Mouse (Mus musculus) CH12.LX (cell line): Measurements from ENCODE around the gene Creld2. TPM values are rescaled to one million over a fixed set of nuclear protein-coding genes. Genes with fewer than 3 reads are reported as not detected.

ENCODE experiments used
- DNase-seq: peaks from one replicate; pipeline ENCODE4 v3.0.0-alpha.2; 2013; ENCODE audit errors: extremely low read depth
- H3K27ac ChIP-seq: 2 replicates; pipeline ENCODE4 v1.5.1; 2012; ENCODE audit warnings: low read depth, mild to moderate bottlenecking, control low read depth, moderate library complexity; ENCODE audit not compliant: insufficient read depth
- H3K27me3 ChIP-seq: replicated peaks from 2 replicates; pipeline ENCODE3; 2012; ENCODE audit warnings: inconsistent platforms
- H3K36me3 ChIP-seq, 2 experiments: replicated peaks in 1 of 2; 2 replicates each; pipeline versions ENCODE3 to v1.6.1; 2012; ENCODE audit warnings: inconsistent platforms in 1 of 2, low read length in 1 of 2, mild to moderate bottlenecking in 1 of 2, mixed read lengths in 1 of 2, moderate library complexity in 1 of 2; ENCODE audit not compliant: control insufficient read depth in 1 of 2, insufficient read depth in 1 of 2
- H3K4me1 ChIP-seq, 2 experiments: 2 replicates each; pipeline ENCODE4 v1.6.1; 2012; ENCODE audit warnings: inconsistent platforms in 1 of 2, moderate library complexity in 1 of 2; ENCODE audit not compliant: insufficient read depth in 2 of 2, control insufficient read depth in 1 of 2
- H3K4me2 ChIP-seq: 2 replicates; pipeline ENCODE4 v1.6.1; 2012; ENCODE audit warnings: low read depth, mild to moderate bottlenecking, control low read depth; ENCODE audit not compliant: poor library complexity, insufficient read depth, severe bottlenecking
- H3K4me3 ChIP-seq, 3 experiments: fragments of 150-350 bp in 1 of 3; sonication (generic) in 1 of 3; replicated peaks in 1 of 3; 2 replicates each; pipeline versions ENCODE3 to v1.5.1; 2011 to 2012; ENCODE audit warnings: low read depth in 2 of 3, low read length in 2 of 3, mild to moderate bottlenecking in 2 of 3, moderate library complexity in 2 of 3, control low read depth in 1 of 3, improper control_type of control experiment in 1 of 3, inconsistent platforms in 1 of 3, mixed read lengths in 1 of 3; ENCODE audit not compliant: poor library complexity in 1 of 3
- H3K79me2 ChIP-seq: replicated peaks from 2 replicates; pipeline ENCODE4 v1.6.1; 2012; ENCODE audit warnings: mild to moderate bottlenecking, moderate library complexity; ENCODE audit not compliant: control insufficient read depth, poor library complexity, insufficient read depth, severe bottlenecking; ENCODE audit errors: extremely low read depth
- H3K9ac ChIP-seq: 2 replicates; pipeline ENCODE4 v1.6.1; 2012; ENCODE audit warnings: low read depth, mild to moderate bottlenecking, control low read depth, moderate library complexity; ENCODE audit not compliant: insufficient read depth
- H3K9me3 ChIP-seq: replicated peaks from 2 replicates; pipeline ENCODE3; 2012; ENCODE audit warnings: low read length, inconsistent platforms, mixed read lengths
- BHLHE40 ChIP-seq: IDR thresholded peaks from 2 replicates; pipeline ENCODE4 v1.6.1; 2011; ENCODE audit warnings: mild to moderate bottlenecking, low read depth, low read length, improper control_type of control experiment
- CHD1 ChIP-seq: IDR thresholded peaks from 2 replicates; pipeline ENCODE4 v1.6.1; 2012; ENCODE audit warnings: low read depth, low read length, improper control_type of control experiment, inconsistent platforms
- CTCF ChIP-seq, 2 experiments: IDR thresholded peaks in 1 of 2; conservative IDR thresholded peaks in 1 of 2; 2 replicates each; pipeline ENCODE4 v1.5.1; 2011 to 2012; ENCODE audit warnings: low read depth in 2 of 2, low read length in 2 of 2, improper control_type of control experiment in 1 of 2, inconsistent platforms in 1 of 2, mild to moderate bottlenecking in 1 of 2, moderate library complexity in 1 of 2
- ELF1 ChIP-seq: IDR thresholded peaks from 2 replicates; pipeline ENCODE4 v1.6.1; 2014; ENCODE audit warnings: low read depth, mild to moderate bottlenecking, inconsistent platforms, low read length, improper control_type of control experiment
- GABPA ChIP-seq: IDR thresholded peaks from 2 replicates; pipeline ENCODE4 v1.6.1; 2012; ENCODE audit warnings: low read depth, low read length, improper control_type of control experiment, inconsistent platforms; ENCODE audit not compliant: insufficient replicate concordance
- HCFC1 ChIP-seq: IDR thresholded peaks from 2 replicates; pipeline ENCODE4 v1.6.1; 2012; ENCODE audit warnings: low read depth, mild to moderate bottlenecking, inconsistent platforms, low read length, improper control_type of control experiment
- IRF4 ChIP-seq: IDR thresholded peaks from 2 replicates; pipeline ENCODE4 v1.6.1; 2014; ENCODE audit warnings: low read depth, mild to moderate bottlenecking, inconsistent platforms, low read length, improper control_type of control experiment
- JUND ChIP-seq: conservative IDR thresholded peaks from 2 replicates; pipeline ENCODE4 v1.6.1; 2011; ENCODE audit warnings: low read depth, low read length, improper control_type of control experiment
- MAX ChIP-seq: IDR thresholded peaks from 2 replicates; pipeline ENCODE4 v1.6.1; 2011; ENCODE audit warnings: low read length, improper control_type of control experiment
- MAZ ChIP-seq: IDR thresholded peaks from 2 replicates; pipeline ENCODE4 v1.6.1; 2012; ENCODE audit warnings: low read depth, mild to moderate bottlenecking, inconsistent platforms, low read length, improper control_type of control experiment, moderate library complexity
- MYC ChIP-seq: IDR thresholded peaks from 2 replicates; pipeline ENCODE4 v1.6.1; 2011; ENCODE audit warnings: low read depth, mild to moderate bottlenecking, improper control_type of control experiment, low read length
- NRF1 ChIP-seq: IDR thresholded peaks from 2 replicates; pipeline ENCODE4 v1.6.1; 2014; ENCODE audit warnings: low read depth, mild to moderate bottlenecking, inconsistent platforms, low read length, improper control_type of control experiment, moderate library complexity
- PAX5 ChIP-seq: IDR thresholded peaks from 2 replicates; pipeline ENCODE4 v1.6.1; 2012; ENCODE audit warnings: low read length, inconsistent platforms, mixed read lengths
- POLR2AphosphoS2 ChIP-seq: IDR thresholded peaks from 2 replicates; pipeline ENCODE4 v1.6.1; 2011; ENCODE audit warnings: low read depth, low read length, improper control_type of control experiment
- RCOR1 ChIP-seq: conservative IDR thresholded peaks from 2 replicates; pipeline ENCODE4 v1.6.1; 2012; ENCODE audit warnings: low read depth, mild to moderate bottlenecking, inconsistent platforms, low read length, improper control_type of control experiment
- SMC3 ChIP-seq: IDR thresholded peaks from 2 replicates; pipeline ENCODE4 v1.6.1; 2011; ENCODE audit warnings: low read depth, low read length, improper control_type of control experiment
- TBP ChIP-seq: conservative IDR thresholded peaks from 2 replicates; pipeline ENCODE4 v1.6.1; 2011; ENCODE audit warnings: low read depth, low read length, improper control_type of control experiment
- TCF12 ChIP-seq: IDR thresholded peaks from 2 replicates; pipeline ENCODE4 v1.6.1; 2014; ENCODE audit warnings: low read depth, mild to moderate bottlenecking, inconsistent platforms, low read length, improper control_type of control experiment
- USF1 ChIP-seq: IDR thresholded peaks from 2 replicates; pipeline ENCODE4 v1.6.1; 2014; ENCODE audit warnings: low read depth, mild to moderate bottlenecking, inconsistent platforms, low read length, improper control_type of control experiment
- ZKSCAN1 ChIP-seq: IDR thresholded peaks from 2 replicates; pipeline ENCODE4 v1.6.1; 2012; ENCODE audit warnings: low read depth, inconsistent platforms, low read length, improper control_type of control experiment, borderline replicate concordance
- ZNF384 ChIP-seq: IDR thresholded peaks from 2 replicates; pipeline ENCODE4 v1.6.1; 2012; ENCODE audit warnings: low read depth, low read length, improper control_type of control experiment, inconsistent platforms
- dilution Hi-C: fragments of 300-500 bp; cut with MboI; formaldehyde crosslinking; loops from 2 replicates; pipeline ENCODE4 v1.14.3; 2020; ENCODE audit warnings: low sequenced_read_pairs; ENCODE audit not compliant: extremely low pct_unique_long_range_greater_than_20kb, extremely low pct_ligation_motif_present
- in situ Hi-C: fragments of 300-500 bp; cut with MboI; formaldehyde crosslinking; loops from 3 replicates; pipeline ENCODE4 v1.14.3; 2019; ENCODE audit warnings: low sequenced_read_pairs, low pct_ligation_motif_present, low pct_unique_long_range_greater_than_20kb, mixed read lengths
- polyA plus RNA-seq: library from polyadenylated mRNA; unstranded; fragments of >175 nt; gene quantifications from 2 replicates; pipeline ENCODE4 v1.2.1, GENCODE M21; 2012; ENCODE audit warnings: low read depth; ENCODE audit not compliant: insufficient read length
- total RNA-seq, 2 experiments: library from RNA; depleted of rRNA; stranded (reverse); fragments of 300-350 nt in 1 of 2; fragments of >200 nt in 1 of 2; gene quantifications; 2 replicates each; pipeline ENCODE4 v1.2.3; 2012 to 2014

The Creld2 gene
- total and polyA plus RNA-seq, 3 experiments, result 63.6 to 93.8 (median 85.0) TPM

- no peak for DNase-seq
- Histone ChIP-seq H3K9ac (no peak overlapping the region), H3K27ac (no peak overlapping the region), H3K4me3 (no peak overlapping the region), H3K4me1 (peaks cover 7 to 32% of the 10 kb centered on the region in 2 experiments), H3K9me3 (no peaks in the 10 kb centered on the region), H3K4me2 (no peak overlapping the region), H3K27me3 (peaks cover 7% of the 10 kb centered on the region), H3K79me2 (0 out of 2 replicates have a peak, but pooled peaks cover 3% of the 10 kb centered on the region), H3K36me3 (peaks cover 6 to 31% of the 10 kb centered on the region in 2 experiments)
- in situ Hi-C loops (no loop called here), dilution Hi-C loops (no loop called here)
- TF ChIP-seq SMC3, result no peak
- no peak for TF ChIP-seq CTCF (conservative IDR thresholded peaks at IDR 0.05 in 1 of 2, IDR thresholded peaks at IDR 0.05 in 1 of 2; ENCODE audit: low read depth in 2 of 2, low read length in 2 of 2)
- TF ChIP-seq POLR2AphosphoS2, result no peak
- no peak for TF ChIP-seq GABPA
- TF ChIP-seq MAX, result no peak
- TF ChIP-seq NRF1, result no peak
- TF ChIP-seq MYC, result no peak
- no peak for TF ChIP-seq RCOR1
- no peak for TF ChIP-seq TBP
- no peak for TF ChIP-seq MAZ
- TF ChIP-seq HCFC1, result no peak
- TF ChIP-seq IRF4, result no peak
- no peak for TF ChIP-seq ZKSCAN1
- TF ChIP-seq USF1, result no peak
- TF ChIP-seq TCF12, result no peak
- TF ChIP-seq ELF1, result no peak
- no peak for TF ChIP-seq PAX5
Measured at GRCm38 (mm10) chr15:88866934-88867356, 47.5 kb downstream of the Creld2 start.

DNA sequence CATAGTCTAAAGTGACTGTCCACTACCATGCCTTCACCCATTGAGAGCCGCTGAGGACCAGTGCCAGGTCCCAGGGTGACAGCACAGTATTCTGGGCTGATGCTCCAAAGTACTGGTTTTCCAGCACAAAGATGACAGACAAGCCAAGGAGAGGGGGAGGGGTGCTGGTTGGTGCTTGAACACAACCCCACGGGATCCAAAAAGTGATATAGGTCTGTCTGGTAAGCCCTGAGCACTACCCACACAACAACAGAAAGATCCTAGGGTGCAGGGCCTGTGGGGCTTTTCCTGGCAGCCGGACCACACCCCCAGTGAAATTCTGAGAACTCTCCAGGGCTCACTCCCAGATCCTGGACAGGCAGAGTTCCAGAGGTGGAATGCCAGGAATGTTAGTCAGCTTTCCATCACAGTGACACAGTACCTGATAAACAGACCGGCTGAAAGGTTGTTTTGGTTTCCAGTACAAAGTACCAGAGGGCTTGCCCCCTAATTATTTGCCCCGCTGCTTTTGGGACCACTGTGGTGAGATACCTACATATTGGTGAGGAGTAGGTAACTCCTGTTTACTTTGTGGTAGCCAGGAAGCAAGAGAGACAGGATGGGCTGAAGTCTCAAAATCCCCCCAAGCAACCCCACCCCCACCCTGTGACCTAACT is 48.0 kb downstream of the Creld2 start:
- Histone ChIP-seq H3K4me1 (peaks cover 7 to 32% of the 10 kb centered on the region in 2 experiments), H3K9ac (no peak overlapping the region), H3K27ac (no peak overlapping the region), H3K79me2 (0 out of 2 replicates have a peak, but pooled peaks cover 3% of the 10 kb centered on the region), H3K4me2 (no peak overlapping the region), H3K27me3 (peaks cover 7% of the 10 kb centered on the region), H3K36me3 (peaks cover 6 to 31% of the 10 kb centered on the region in 2 experiments)
- TF ChIP-seq HCFC1 (no peak), BHLHE40 (no peak), ZNF384 (no peak), CHD1 (no peak), NRF1 (no peak), GABPA (no peak), RCOR1 (no peak), IRF4 (no peak), JUND (no peak), SMC3 (no peak), MAZ (no peak)
- TF ChIP-seq, all 38 proteins: peak for 0
- Histone ChIP-seq H3K4me3 (no peak overlapping the region), H3K9me3 (no peaks in the 10 kb centered on the region)
- in situ Hi-C loops, result no loop called here
- DNase-seq, result no peak
- dilution Hi-C loops, result no loop called here
